Comparison of ENCODE assay signal across 11 mouse cellular contexts in the genomic region with DNA sequence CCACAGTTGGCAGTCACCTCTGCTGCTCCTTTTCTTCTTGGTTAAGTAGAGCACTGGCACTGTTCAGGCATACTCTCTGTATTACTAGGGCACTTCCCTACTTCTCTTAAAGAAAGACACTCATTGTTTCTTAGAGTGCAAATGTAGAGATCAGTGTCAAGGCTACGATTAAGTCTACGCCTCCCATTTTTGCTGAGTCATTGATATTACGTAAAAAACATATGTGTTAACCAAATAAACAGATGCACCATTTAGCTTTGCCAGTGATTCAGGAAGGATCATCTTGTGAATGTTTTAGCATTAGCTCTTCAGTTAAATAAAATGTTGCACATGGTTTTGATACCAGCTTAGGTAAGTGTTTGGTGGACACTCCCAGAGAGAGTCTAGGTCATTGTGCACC.
"Had no signal": no experiment of that assay in that cellular context is flagged by ENCODE, and none has a peak within 500 bp of the region (broad histone marks: within the 10 kb centered on the region; RNA-seq: fewer than 3 reads in every experiment).

No protein-coding gene starts in this region.

- H3K4me3 ChIP-seq: kidney, embryonic 15.5 days; left cerebral cortex, adult 2 months; limb, embryonic 10.5 days; liver, embryonic 12.5 days; lung, embryonic 15.5 days; midbrain, embryonic 13.5 days had no signal

- ATAC-seq: liver, embryonic 12.5 days; midbrain, embryonic 13.5 days had no signal

- H3K9ac ChIP-seq: kidney, embryonic 15.5 days; liver, embryonic 12.5 days; lung, embryonic 15.5 days; midbrain, embryonic 13.5 days had no signal

- H3K9me3 ChIP-seq: kidney, embryonic 15.5 days; limb, embryonic 10.5 days; liver, embryonic 12.5 days; lung, embryonic 15.5 days; midbrain, embryonic 13.5 days had no signal

- H3K4me1 ChIP-seq: kidney, embryonic 15.5 days; limb, embryonic 10.5 days; liver, embryonic 12.5 days; lung, embryonic 15.5 days; midbrain, embryonic 13.5 days had no signal

- H3K27me3 ChIP-seq: kidney, embryonic 15.5 days; liver, embryonic 12.5 days; lung, embryonic 15.5 days; midbrain, embryonic 13.5 days had no signal

- H3K36me3 ChIP-seq: kidney, embryonic 15.5 days; limb, embryonic 10.5 days; liver, embryonic 12.5 days; lung, embryonic 15.5 days; midbrain, embryonic 13.5 days had no signal

- DNase-seq: kidney, postnatal 25 days; lung, postnatal 14 days; thymus, adult 18-20 months; thymus, postnatal 14 days had no signal

- H3K4me2 ChIP-seq: kidney, embryonic 15.5 days; liver, embryonic 12.5 days; lung, embryonic 15.5 days; midbrain, embryonic 13.5 days had no signal

- H3K27ac ChIP-seq: kidney, embryonic 15.5 days; left cerebral cortex, adult 2 months; limb, embryonic 10.5 days; liver, embryonic 12.5 days; lung, embryonic 15.5 days; macrophage; midbrain, embryonic 13.5 days had no signal
